In the genomic region with DNA sequence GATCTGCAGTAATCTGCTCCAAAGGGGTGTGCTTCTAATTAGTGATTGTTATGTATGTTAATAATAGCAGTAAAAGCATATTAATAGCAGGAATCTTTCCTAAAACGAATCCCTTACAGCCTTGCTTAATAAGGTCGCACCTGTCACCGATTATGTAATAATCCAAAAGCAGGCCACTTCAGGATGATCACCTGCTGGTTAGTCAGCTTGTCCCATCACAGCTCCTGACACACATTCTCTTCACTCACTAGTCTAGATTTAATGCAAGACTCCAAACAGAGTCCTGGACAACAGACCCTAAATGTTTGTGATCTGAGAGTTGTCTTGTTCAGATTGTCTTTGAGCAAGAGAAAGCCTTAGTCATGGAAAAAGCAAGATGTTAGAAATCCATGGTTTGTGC, we compare ENCODE assay signal across 19 mouse cellular contexts.
"Had no signal": no experiment of that assay in that cellular context is flagged by ENCODE, and none has a peak within 500 bp of the region (broad histone marks: within the 10 kb centered on the region; RNA-seq: fewer than 3 reads in every experiment).

No protein-coding gene starts in this region.

- H3K9me3 ChIP-seq: kidney, embryonic 15.5 days; limb, embryonic 12.5 days; limb, embryonic 15.5 days; midbrain, embryonic 12.5 days; stomach, embryonic 15.5 days had no signal

- DNase-seq: kidney, postnatal 10 days; kidney, postnatal 36 days; layer of hippocampus, postnatal 36 days; left cerebral cortex, postnatal 4 days; liver, postnatal 0 days; lung, embryonic 14.5 days; right cerebral cortex, postnatal 25 days; spleen, adult 18-20 months; thymus, postnatal 25 days had no signal

- H3K4me1 ChIP-seq: kidney, embryonic 15.5 days; limb, embryonic 15.5 days; midbrain, embryonic 12.5 days; stomach, embryonic 15.5 days had no signal

- H3K27me3 ChIP-seq: kidney, embryonic 15.5 days; limb, embryonic 12.5 days; midbrain, embryonic 12.5 days; stomach, embryonic 15.5 days had no signal

- H3K4me2 ChIP-seq: kidney, embryonic 15.5 days; limb, embryonic 12.5 days; limb, embryonic 15.5 days; liver, embryonic 11.5 days; lung, embryonic 14.5 days; midbrain, embryonic 12.5 days; stomach, embryonic 15.5 days had no signal

- H3K27ac ChIP-seq: kidney, embryonic 15.5 days; left cerebral cortex, adult 2 months; limb, embryonic 12.5 days; limb, embryonic 15.5 days; liver, embryonic 14.5 days; macrophage; midbrain, embryonic 12.5 days; stomach, embryonic 15.5 days had no signal

- H3K9ac ChIP-seq: kidney, embryonic 15.5 days; limb, embryonic 12.5 days; limb, embryonic 15.5 days; liver, embryonic 14.5 days; liver, postnatal 0 days; lung, embryonic 14.5 days; midbrain, embryonic 12.5 days; stomach, embryonic 15.5 days had no signal

- H3K4me3 ChIP-seq: kidney, embryonic 15.5 days; left cerebral cortex, adult 2 months; limb, embryonic 12.5 days; limb, embryonic 15.5 days; midbrain, embryonic 12.5 days; stomach, embryonic 15.5 days had no signal

- H3K36me3 ChIP-seq: kidney, embryonic 15.5 days; limb, embryonic 12.5 days; limb, embryonic 15.5 days; midbrain, embryonic 12.5 days; stomach, embryonic 15.5 days had no signal

- ATAC-seq: liver, postnatal 0 days; lung, postnatal 0 days had no signal
